Mouse (Mus musculus): ENCODE measurements around the gene Catsperg1. TPM values are rescaled to one million over a fixed set of nuclear protein-coding genes. Genes with fewer than 3 reads are reported as not detected.

The Catsperg1 gene
- polyA plus RNA-seq, 1 experiment, result 0.19 TPM

DNA sequence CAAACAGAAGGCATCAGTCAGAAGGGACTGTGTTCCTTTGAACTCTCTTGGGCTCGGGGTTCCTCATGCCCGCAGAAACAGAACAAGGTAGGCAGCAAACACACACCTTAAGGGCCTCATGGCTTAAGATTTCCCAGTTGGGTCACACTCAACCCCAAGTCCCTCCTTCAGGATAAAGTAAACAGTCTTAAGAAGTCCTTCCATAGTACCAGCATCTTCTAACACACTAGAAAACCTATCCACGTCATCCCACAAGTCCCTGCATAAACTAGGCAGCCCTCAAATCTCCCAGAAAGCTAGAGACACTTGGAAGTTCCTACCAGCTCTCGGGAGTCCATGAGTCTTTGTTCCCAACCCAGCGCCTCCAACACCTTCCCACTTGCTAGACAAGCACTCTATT, 51.5 kb downstream of the Catsperg1 start:
- peaks cover 19% of the 10 kb centered on the region for H3K4me1 ChIP-seq
- peaks cover 72% of the 10 kb centered on the region for H3K36me3 ChIP-seq (replicated peaks; ENCODE audit: low read length)
- H3K4me3 ChIP-seq (replicated peaks), result no peak overlapping the region
- TF ChIP-seq FLI1 (IDR thresholded peaks at IDR 0.05; ENCODE audit: low read length), result no peak
- no peak for TF ChIP-seq GATA1 (IDR thresholded peaks at IDR 0.05; ENCODE audit: borderline replicate concordance, low read length)
- peaks cover 11% of the 10 kb centered on the region for H3K27me3 ChIP-seq (replicated peaks)
- no peaks in the 10 kb centered on the region for H3K9me3 ChIP-seq

- Histone ChIP-seq H3K27me3 (replicated peaks) (peaks cover 11% of the 10 kb centered on the region), H3K36me3 (replicated peaks; ENCODE audit: low read length) (peaks cover 58% of the 10 kb centered on the region), H3K9me3 (peaks cover 5% of the 10 kb centered on the region; the same call in 1 of the 2 replicates), H3K4me3 (replicated peaks) (no peak overlapping the region), H3K4me1 (peaks cover 27% of the 10 kb centered on the region)
- TF ChIP-seq GATA1 (IDR thresholded peaks at IDR 0.05; ENCODE audit: borderline replicate concordance, low read length) (no peak), FLI1 (IDR thresholded peaks at IDR 0.05; ENCODE audit: low read length) (no peak)
Observed at GRCm38 (mm10) chr7:29158264-29158663, 55.6 kb downstream of the Catsperg1 start.

- Histone ChIP-seq H3K27me3 (replicated peaks) (peaks cover 8% of the 10 kb centered on the region), H3K9me3 (peaks cover 5% of the 10 kb centered on the region; the same call in 1 of the 2 replicates), H3K4me3 (replicated peaks) (peak within 1 kb of the TSS; percentile 100), H3K36me3 (replicated peaks; ENCODE audit: low read length) (peaks cover 53% of the 10 kb centered on the region), H3K4me1 (peaks cover 29% of the 10 kb centered on the region)
- TF ChIP-seq FLI1 (IDR thresholded peaks at IDR 0.05; ENCODE audit: low read length) (no peak), GATA1 (IDR thresholded peaks at IDR 0.05; ENCODE audit: borderline replicate concordance, low read length) (no peak)
Observed at GRCm38 (mm10) chr7:29155838-29156782, 57.7 kb downstream of the Catsperg1 start, which contains the start of gene Fam98c. Gene Fam98c (minus strand): TSS chr7:29156234.

- Histone ChIP-seq H3K9me3 (peaks cover 5% of the 10 kb centered on the region; the same call in 1 of the 2 replicates), H3K36me3 (replicated peaks; ENCODE audit: low read length) (peaks cover 45% of the 10 kb centered on the region), H3K4me3 (replicated peaks) (peak overlapping the region; percentile 100), H3K27me3 (replicated peaks) (peaks cover 8% of the 10 kb centered on the region), H3K4me1 (peaks cover 36% of the 10 kb centered on the region)
- no peak for TF ChIP-seq FLI1 (IDR thresholded peaks at IDR 0.05; ENCODE audit: low read length)
- no peak for TF ChIP-seq GATA1 (IDR thresholded peaks at IDR 0.05; ENCODE audit: borderline replicate concordance, low read length)
Observed at GRCm38 (mm10) chr7:29155196-29155837, 58.5 kb downstream of the Catsperg1 start.

- TF ChIP-seq GATA1 (IDR thresholded peaks at IDR 0.05; ENCODE audit: borderline replicate concordance, low read length), result no peak
- TF ChIP-seq FLI1 (IDR thresholded peaks at IDR 0.05; ENCODE audit: low read length), result no peak
- Histone ChIP-seq H3K4me1 (peaks cover 44% of the 10 kb centered on the region), H3K9me3 (peaks cover 5% of the 10 kb centered on the region; the same call in 1 of the 2 replicates), H3K27me3 (replicated peaks) (peaks cover 7% of the 10 kb centered on the region), H3K36me3 (replicated peaks; ENCODE audit: low read length) (peaks cover 40% of the 10 kb centered on the region), H3K4me3 (replicated peaks) (no peak overlapping the region)
Observed at GRCm38 (mm10) chr7:29154018-29154720, 59.7 kb downstream of the Catsperg1 start.

DNA sequence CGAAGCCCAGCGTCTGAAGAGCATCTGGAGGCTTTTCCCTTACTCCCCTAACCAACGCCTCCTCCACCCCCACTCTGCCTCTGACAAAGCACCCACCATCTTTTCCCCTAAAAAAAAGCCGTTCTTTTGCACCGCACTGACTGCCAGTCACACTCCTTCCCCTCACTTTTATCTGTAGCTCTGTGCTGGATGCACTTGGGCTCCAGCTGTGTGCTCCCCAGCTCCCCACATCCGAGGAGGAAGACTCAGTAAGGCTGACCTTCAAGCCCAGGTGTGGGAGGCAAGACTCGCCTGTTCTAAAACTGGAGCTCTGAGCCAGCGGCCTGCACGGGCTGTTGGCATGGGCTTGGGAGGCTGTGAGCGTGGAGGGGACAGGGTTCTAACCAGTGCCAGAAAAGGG, 62.3 kb downstream of the Catsperg1 start:
- Histone ChIP-seq H3K4me3 (replicated peaks) (no peak overlapping the region), H3K36me3 (replicated peaks; ENCODE audit: low read length) (peaks cover 35% of the 10 kb centered on the region), H3K4me1 (peaks cover 45% of the 10 kb centered on the region), H3K27me3 (replicated peaks) (peaks cover 4% of the 10 kb centered on the region), H3K9me3 (peaks cover 5% of the 10 kb centered on the region; the same call in 1 of the 2 replicates)
- TF ChIP-seq FLI1 (IDR thresholded peaks at IDR 0.05; ENCODE audit: low read length), result no peak
- no peak for TF ChIP-seq GATA1 (IDR thresholded peaks at IDR 0.05; ENCODE audit: borderline replicate concordance, low read length)

DNA sequence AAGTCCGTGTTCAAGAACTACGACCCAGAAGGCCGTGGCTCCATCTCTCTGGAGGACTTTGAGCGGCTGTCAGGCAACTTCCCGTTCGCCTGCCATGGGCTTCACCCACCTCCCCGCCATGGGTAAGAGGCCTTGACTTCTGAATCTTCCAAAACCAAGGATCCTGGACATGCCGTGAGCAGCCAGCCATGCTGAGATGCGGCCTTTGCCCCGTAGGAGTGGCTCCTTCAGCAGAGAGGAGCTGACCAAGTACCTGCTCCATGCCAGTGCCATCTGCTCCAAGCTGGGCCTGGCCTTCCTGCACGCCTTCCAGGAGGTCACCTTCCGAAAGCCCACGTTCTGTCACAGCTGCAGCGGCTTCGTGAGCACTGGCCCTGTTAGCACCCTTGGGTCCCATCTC, 65.1 kb downstream of the Catsperg1 start:
- TF ChIP-seq GATA1 (IDR thresholded peaks at IDR 0.05; ENCODE audit: borderline replicate concordance, low read length) (no peak), FLI1 (IDR thresholded peaks at IDR 0.05; ENCODE audit: low read length) (no peak)
- Histone ChIP-seq H3K27me3 (replicated peaks) (peaks cover 4% of the 10 kb centered on the region), H3K4me1 (peaks cover 56% of the 10 kb centered on the region), H3K9me3 (no peaks in the 10 kb centered on the region), H3K4me3 (replicated peaks) (peak overlapping the region; percentile 8), H3K36me3 (replicated peaks; ENCODE audit: low read length) (peaks cover 22% of the 10 kb centered on the region)

DNA sequence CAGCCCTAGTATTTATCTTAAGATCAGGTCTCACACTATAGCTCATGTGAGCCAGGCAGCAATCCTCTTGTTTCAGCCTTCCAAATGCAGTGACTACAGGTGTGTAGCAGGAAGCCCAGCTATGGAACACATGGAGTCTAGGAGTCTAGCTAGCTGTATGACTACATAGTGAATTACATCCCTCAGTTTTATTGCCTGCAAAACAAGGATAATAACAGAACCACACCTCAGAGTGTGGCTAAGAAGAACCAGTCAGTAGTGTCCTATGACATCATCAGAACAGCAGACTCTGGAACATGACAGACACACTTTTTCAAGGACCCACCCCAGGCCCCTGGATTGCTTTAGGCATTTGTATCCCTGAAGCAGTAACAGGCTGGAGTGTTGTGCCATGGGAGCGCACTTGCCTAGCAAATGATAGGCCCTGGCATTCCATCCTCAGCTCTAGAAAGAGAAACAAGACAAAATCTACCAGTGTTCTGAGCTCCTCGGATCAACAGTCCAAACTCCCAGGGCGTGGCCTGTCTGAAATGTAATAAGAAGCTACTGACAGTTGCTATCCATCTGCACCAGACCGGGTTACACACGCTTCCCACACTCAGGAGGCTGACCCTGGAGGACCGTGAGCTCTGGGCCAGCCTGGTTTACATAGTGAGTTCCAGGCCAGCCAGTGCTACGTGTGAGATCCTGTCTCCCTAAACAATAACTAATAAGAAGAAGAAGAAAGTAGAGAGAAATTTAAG, 67.0 kb downstream of the Catsperg1 start:
- Histone ChIP-seq H3K4me3 (replicated peaks) (no peak overlapping the region), H3K27me3 (replicated peaks) (peaks cover 4% of the 10 kb centered on the region), H3K36me3 (replicated peaks; ENCODE audit: low read length) (peaks cover 3% of the 10 kb centered on the region), H3K9me3 (no peaks in the 10 kb centered on the region), H3K4me1 (peaks cover 73% of the 10 kb centered on the region)
- TF ChIP-seq GATA1 (IDR thresholded peaks at IDR 0.05; ENCODE audit: borderline replicate concordance, low read length) (no peak), FLI1 (IDR thresholded peaks at IDR 0.05; ENCODE audit: low read length) (no peak)

DNA sequence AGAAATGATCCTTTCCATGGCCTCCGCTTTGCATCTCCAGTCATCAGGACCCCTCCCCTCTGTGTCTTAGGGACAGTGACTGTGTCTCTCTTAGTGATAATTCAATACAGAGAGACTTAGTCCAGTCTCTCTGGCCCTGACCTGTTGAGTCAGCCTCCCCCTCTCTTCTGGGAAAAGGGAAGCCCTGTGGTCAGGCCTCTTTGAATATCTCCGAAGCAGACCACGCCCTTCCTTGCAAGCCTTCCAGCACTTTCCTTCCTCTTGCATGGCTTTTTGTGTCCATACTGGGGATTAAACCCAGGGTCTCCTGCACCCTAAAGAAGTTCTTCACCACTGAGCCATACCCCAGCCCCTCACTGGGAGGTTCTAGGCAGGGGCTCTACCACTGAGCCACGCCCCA, 69.8 kb downstream of the Catsperg1 start:
- peak overlapping the region; percentile 73 for H3K4me3 ChIP-seq (replicated peaks)
- TF ChIP-seq GATA1 (IDR thresholded peaks at IDR 0.05; ENCODE audit: borderline replicate concordance, low read length), result no peak
- no peak for TF ChIP-seq FLI1 (IDR thresholded peaks at IDR 0.05; ENCODE audit: low read length)
- H3K36me3 ChIP-seq (replicated peaks; ENCODE audit: low read length), result no peaks in the 10 kb centered on the region
- no peaks in the 10 kb centered on the region for H3K9me3 ChIP-seq
- H3K4me1 ChIP-seq, result peaks cover 63% of the 10 kb centered on the region
- peaks cover 4% of the 10 kb centered on the region for H3K27me3 ChIP-seq (replicated peaks)
